Comparison of ENCODE assay signal across 8 mouse cellular contexts in the genomic region with DNA sequence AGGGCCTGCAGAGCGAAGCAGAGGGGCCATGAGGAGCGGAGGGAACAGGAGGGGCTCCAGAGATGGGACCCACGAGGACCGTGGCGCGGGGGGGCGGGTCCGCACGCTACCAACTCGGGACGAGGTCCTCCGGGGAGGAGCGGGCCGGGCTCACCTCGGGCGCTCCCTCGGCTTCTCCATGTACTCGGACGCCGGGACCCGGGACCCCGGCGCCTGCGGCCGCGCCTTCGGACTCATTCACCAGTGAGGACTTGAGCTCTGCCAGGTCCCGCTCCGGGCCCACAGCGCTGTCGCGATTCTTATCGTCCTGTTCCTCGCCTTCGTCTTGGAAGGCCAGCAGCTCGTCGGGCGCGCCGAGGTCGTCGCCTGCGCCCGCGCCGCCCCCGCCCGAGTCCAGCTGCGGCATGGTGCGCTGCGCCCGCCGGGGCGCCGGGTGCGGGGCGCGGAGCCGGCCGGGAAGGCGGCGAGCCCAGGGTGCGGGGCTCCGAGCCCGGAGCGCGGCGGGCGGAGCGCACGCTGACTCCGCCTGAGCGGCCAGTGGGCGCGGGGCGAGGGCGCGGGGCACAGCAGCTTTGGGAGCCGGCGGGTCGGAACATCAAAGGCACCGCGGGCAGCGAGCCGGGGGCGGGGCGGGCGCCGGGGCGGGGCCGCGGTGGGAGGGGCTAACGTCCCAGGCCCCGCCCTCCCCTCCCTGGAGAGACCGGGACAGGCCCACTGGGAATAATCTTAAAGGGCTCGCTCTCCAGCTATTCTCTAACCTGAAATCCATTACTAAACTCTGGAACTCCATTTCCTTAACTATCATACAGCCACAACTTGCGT. TPM values are rescaled to one million over a fixed set of nuclear protein-coding genes. Genes with fewer than 3 reads are reported as not detected.
DNase-seq lines count a peak whose midpoint lies in the region; ATAC-seq and TF ChIP-seq lines count a peak whose summit lies in the region.

A gene (minus strand): TSS at position 241 of the 822 bp plus-strand sequence.

- H3K4me2 ChIP-seq in embryonic facial prominence, embryonic 14.5 days (ENCODE audit: low read depth, low read length): peak within 1 kb of the TSS; percentile 93

- TF ChIP-seq POLR2A in MEL (IDR thresholded peaks at IDR 0.05; ENCODE audit: control insufficient read depth in 1 of 2, insufficient read depth in 1 of 2, low read depth in 1 of 2, low read length in 2 of 2, poor library complexity in 1 of 2): no peak

- H3K4me1 ChIP-seq in MEL (ENCODE audit: control insufficient read depth in 1 of 2, insufficient read depth in 2 of 2, low read length in 2 of 2): no peaks in the 10 kb centered on the region
- H3K4me1 ChIP-seq in embryonic facial prominence, embryonic 14.5 days (ENCODE audit: control insufficient read depth, insufficient read depth, low read length): peaks cover 14% of the 10 kb centered on the region
- peaks cover 18% of the 10 kb centered on the region for H3K4me1 ChIP-seq in megakaryocyte, embryonic 14.5 days

- WGBS in embryonic facial prominence, embryonic 14.5 days: 2% methylated on average over 7 of the region's 97 CpGs

- H3K79me2 ChIP-seq in MEL (ENCODE audit: control insufficient read depth, insufficient read depth, low read length, poor library complexity): no peaks in the 10 kb centered on the region

- no peaks in the 10 kb centered on the region for H3K36me3 ChIP-seq in MEL (ENCODE audit: control insufficient read depth in 1 of 2, insufficient read depth in 2 of 2, low read length in 2 of 2)
- no peaks in the 10 kb centered on the region for H3K36me3 ChIP-seq in embryonic facial prominence, embryonic 14.5 days (ENCODE audit: control insufficient read depth, insufficient read depth, low read length)
- H3K36me3 ChIP-seq in megakaryocyte, embryonic 14.5 days (replicated peaks; ENCODE audit: low read length): no peaks in the 10 kb centered on the region

- intact Hi-C loops in heart, postnatal 36 days (cut with DNase I): no loop called here

- peak within 1 kb of the TSS; percentile 33 to 42; a peak in 3 of 4 replicates for H3K4me3 ChIP-seq in MEL (ENCODE audit: control insufficient read depth in 1 of 2, insufficient read depth in 1 of 2, low read depth in 2 of 2, low read length in 2 of 2)
- peak within 1 kb of the TSS; percentile 64 for H3K4me3 ChIP-seq in embryonic facial prominence, embryonic 14.5 days (ENCODE audit: low read depth, low read length)
- H3K4me3 ChIP-seq in megakaryocyte, embryonic 14.5 days (replicated peaks): peak within 1 kb of the TSS; percentile 89

- no peaks in the 10 kb centered on the region for H3K9me3 ChIP-seq in MEL (replicated peaks; ENCODE audit: insufficient read depth, low read length)
- no peaks in the 10 kb centered on the region for H3K9me3 ChIP-seq in embryonic facial prominence, embryonic 14.5 days (ENCODE audit: control insufficient read depth, low read length)
- no peaks in the 10 kb centered on the region for H3K9me3 ChIP-seq in megakaryocyte, embryonic 14.5 days

- H3K27ac ChIP-seq in MEL (ENCODE audit: control insufficient read depth, low read depth, low read length): no peak within 1 kb of the TSS
- H3K27ac ChIP-seq in embryonic facial prominence, embryonic 14.5 days (replicated peaks; ENCODE audit: low read depth, low read length): no peak within 1 kb of the TSS

- ATAC-seq in embryonic facial prominence, embryonic 14.5 days (ENCODE audit: low read depth): peak; percentile 51

- TF ChIP-seq RAD21 in MEL (IDR thresholded peaks at IDR 0.05; ENCODE audit: low read depth, low read length): no peak

- H3K9ac ChIP-seq in MEL (ENCODE audit: control insufficient read depth, low read depth, low read length, poor library complexity, severe bottlenecking): peak within 1 kb of the TSS; percentile 27; the same call in 1 of the 2 replicates
- H3K9ac ChIP-seq in embryonic facial prominence, embryonic 14.5 days (ENCODE audit: low read depth, low read length): peak within 1 kb of the TSS; percentile 64

- no peaks in the 10 kb centered on the region for H3K27me3 ChIP-seq in MEL (ENCODE audit: control insufficient read depth in 1 of 2, insufficient read depth in 2 of 2, low read length in 2 of 2)
- H3K27me3 ChIP-seq in embryonic facial prominence, embryonic 14.5 days (replicated peaks; ENCODE audit: control insufficient read depth, insufficient read depth, low read length): peaks cover 40% of the 10 kb centered on the region
- H3K27me3 ChIP-seq in megakaryocyte, embryonic 14.5 days (replicated peaks): peaks cover 92% of the 10 kb centered on the region

- no peak for TF ChIP-seq EP300 in MEL (IDR thresholded peaks at IDR 0.05; ENCODE audit: low read depth in 1 of 2, low read length in 2 of 2)

- no peak for TF ChIP-seq CTCF in MEL (IDR thresholded peaks at IDR 0.05 in 2 of 3, conservative IDR thresholded peaks at IDR 0.05 in 1 of 3; ENCODE audit: control insufficient read depth in 1 of 3, insufficient read depth in 1 of 3, low read depth in 2 of 3, low read length in 3 of 3, poor library complexity in 1 of 3, severe bottlenecking in 1 of 3)

- DNase-seq in B cell, adult 2 months: peak; percentile 35 to 40
- peak; percentile 42 for DNase-seq in MEL (ENCODE audit: low read depth, low spot score)
- DNase-seq in embryonic facial prominence, embryonic 14.5 days (ENCODE audit: low spot score): peak; percentile 66
- DNase-seq in heart, postnatal 36 days: peak; percentile 50 to 63
- DNase-seq in kidney, postnatal 4 days: peak; percentile 82 to 90
- DNase-seq in right cerebral cortex, postnatal 4 days: peak; percentile 68
- no peak for DNase-seq in cerebellum, adult 11-12 months

TF ChIP-seq in MEL, 35 proteins besides CTCF, POLR2A, EP300 and RAD21:
- TF ChIP-seq MAFK (IDR thresholded peaks at IDR 0.05; ENCODE audit: borderline replicate concordance, low read depth, low read length) (no peak), ELF1 (IDR thresholded peaks at IDR 0.05; ENCODE audit: low read depth, low read length) (no peak), MAX (IDR thresholded peaks at IDR 0.05; ENCODE audit: low read length) (no peak), CHD2 (IDR thresholded peaks at IDR 0.05; ENCODE audit: low read length) (no peak), TBP (IDR thresholded peaks at IDR 0.05; ENCODE audit: low read depth, low read length) (no peak), POLR2AphosphoS5 (IDR thresholded peaks at IDR 0.05; ENCODE audit: borderline replicate concordance, low read depth, low read length) (no peak), TCF12 (IDR thresholded peaks at IDR 0.05; ENCODE audit: low read depth, low read length) (no peak), MXI1 (IDR thresholded peaks at IDR 0.05; ENCODE audit: low read depth, low read length) (no peak), POLR2AphosphoS2 (IDR thresholded peaks at IDR 0.05; ENCODE audit: low read length) (no peak), MYB (IDR thresholded peaks at IDR 0.05; ENCODE audit: low read depth, low read length) (no peak), ZKSCAN1 (IDR thresholded peaks at IDR 0.05; ENCODE audit: low read depth, low read length) (no peak)

RNA-seq across cellular contexts. Expression of the gene that starts here (rescaled TPM):
- 0.12 and 0.29 TPM in 2 replicates for total RNA-seq in MEL (2012; rRNA removed)
- polyA plus RNA-seq in MEL (2012; ENCODE audit: insufficient read depth in 1 of 2, insufficient read length in 2 of 2, low read depth in 1 of 2, low replicate concordance in 2 of 2, missing spikeins in 1 of 2): 1 to 10 TPM in 1 of 2 experiments, not detected in 1; 2.3 TPM
- polyA plus RNA-seq in embryonic facial prominence, embryonic 14.5 days (2014; fragmentation: Nextera tagmentation; extraction: Ambion mirVana): 17.8 and 27.7 TPM in 2 replicates
- total RNA-seq in heart, postnatal 36 days (2021): 1 to 10 TPM in 1 of 2 experiments, under 1 TPM in 1; 0.65 to 1.2 TPM
- 0.38 TPM in 1 of 2 replicates, not detected in the other for polyA plus RNA-seq in megakaryocyte, embryonic 14.5 days (2012; ENCODE audit: insufficient read depth, low replicate concordance)

Comparison
In these comparisons a context has a peak if more than half of its experiments do, and no peak if none do; other contexts are left out.
1. H3K4me3 ChIP-seq: peak in every context shown above with its lines; median percentile 89 in megakaryocyte, embryonic 14.5 days; 64 in embryonic facial prominence, embryonic 14.5 days; 38 in MEL.